Mouse (Mus musculus) kidney, postnatal 36 days (tissue): ENCODE data around the gene Lce1j.
"Not testable (repeated sequence)": the region's sequence is repeated elsewhere in the genome, so short reads cannot be mapped to it uniquely, and the experiment has no call there.

Experiments used
- DNase-seq, 2 experiments: peaks; one replicate each; pipeline ENCODE4 v3.0.0; 2021 to 2022; ENCODE audit warnings: mixed read lengths in 2 of 2

Gene Lce1j

GRCm38 (mm10) chr3:92790414-92790813, at the start of gene Lce1j:
Gene Lce1j, minus strand, starts transcription at chr3:92790514.
- DNase-seq = no peak

DNA sequence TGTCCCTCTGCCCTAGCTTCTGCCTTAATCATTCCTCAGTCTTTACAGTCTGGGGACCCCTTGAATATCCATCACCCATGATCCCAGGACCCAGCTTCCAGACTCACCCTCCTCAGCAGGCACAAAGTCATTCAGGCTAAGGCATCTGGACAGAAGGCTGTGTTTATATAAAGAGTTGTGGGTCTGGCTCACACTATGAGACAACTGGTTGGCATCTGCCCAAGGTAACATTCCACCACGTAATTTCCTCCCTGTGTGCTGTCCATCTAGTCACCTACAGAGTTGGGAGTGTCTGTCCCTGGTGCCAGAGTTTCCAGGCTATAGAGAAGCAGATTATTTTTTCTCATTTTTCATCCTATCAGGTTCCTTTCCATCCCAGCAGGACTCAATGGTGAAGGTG, 36.8 kb upstream of the Lce1j start, which contains the start of gene Kprp:
Gene Kprp, minus strand, starts transcription at position 140 of the 400 bp plus-strand sequence.
- no peak for DNase-seq

DNA sequence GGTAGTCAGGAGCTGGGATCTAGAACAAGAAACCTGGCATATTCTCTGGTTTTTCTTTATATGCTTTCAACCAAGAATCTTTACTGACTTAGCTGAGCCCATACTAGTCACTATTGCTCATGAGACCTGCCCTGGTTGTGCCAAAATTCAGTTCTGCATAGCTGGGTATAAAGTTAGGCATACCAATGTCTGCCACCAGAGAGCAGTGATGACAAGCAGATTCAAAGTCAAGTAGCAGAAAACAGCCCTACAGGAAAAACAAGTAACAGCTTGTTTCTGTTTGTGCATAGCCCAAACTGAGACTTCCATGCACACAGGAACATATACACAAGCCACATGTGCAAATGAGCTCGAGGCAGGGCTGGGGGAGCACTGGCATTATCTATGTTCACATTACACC, 35.5 kb upstream of the Lce1j start:
- no peak for DNase-seq

DNA sequence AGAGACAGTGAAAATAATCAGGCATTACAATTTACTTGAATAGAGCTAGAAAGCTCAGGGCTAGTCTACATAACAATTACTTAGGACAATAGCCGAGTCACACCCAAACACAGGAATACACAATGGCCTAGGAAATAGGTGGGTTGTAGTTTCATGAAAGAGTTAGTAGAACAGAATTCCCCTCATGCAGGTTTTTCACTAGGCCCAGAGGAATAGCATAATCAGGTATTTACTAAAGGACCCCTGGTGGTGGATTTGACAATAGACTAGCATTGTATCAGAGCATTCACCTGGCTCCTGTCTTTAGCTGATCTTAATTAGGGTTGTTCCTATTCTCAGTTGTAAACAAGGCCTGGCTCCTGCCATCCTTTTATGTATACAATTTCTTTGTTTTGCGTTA, 25.7 kb upstream of the Lce1j start:
- not testable (repeated sequence) for DNase-seq

DNA sequence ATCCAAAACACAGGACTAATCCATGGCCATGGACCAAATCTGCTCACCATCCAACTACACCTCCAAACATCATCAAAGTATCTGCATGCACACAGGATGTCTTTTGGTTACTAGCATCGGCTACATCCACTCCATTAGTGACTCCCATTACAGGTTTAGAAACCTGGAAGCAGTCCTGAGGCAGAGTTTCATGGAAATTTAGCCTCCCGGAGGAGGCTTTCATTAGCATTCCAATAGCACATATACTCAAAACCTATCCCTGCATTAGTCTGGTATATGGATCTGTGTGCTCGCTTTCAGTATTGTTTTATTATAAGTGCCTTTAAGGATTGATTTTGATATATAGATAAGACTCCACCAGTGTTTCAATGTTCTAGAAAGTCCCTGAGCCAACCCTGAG, 25.3 kb upstream of the Lce1j start:
- DNase-seq = no peak

- DNase-seq = no peak
These were observed 17.5 kb upstream of the Lce1j start, which contains the start of gene Lce1k for GRCm38 (mm10) chr3:92807791-92808190. Gene Lce1k, minus strand, starts transcription at chr3:92807891.

- DNase-seq = no peak
These were observed 11.5 kb downstream of the Lce1j start, which contains the start of gene Lce1i for GRCm38 (mm10) chr3:92778799-92779198. Gene Lce1i, minus strand, starts transcription at chr3:92778899.

- peak in 1 of 2 experiments; percentile 2 for DNase-seq
These were observed 18.7 kb downstream of the Lce1j start for GRCm38 (mm10) chr3:92771573-92771972.

DNA sequence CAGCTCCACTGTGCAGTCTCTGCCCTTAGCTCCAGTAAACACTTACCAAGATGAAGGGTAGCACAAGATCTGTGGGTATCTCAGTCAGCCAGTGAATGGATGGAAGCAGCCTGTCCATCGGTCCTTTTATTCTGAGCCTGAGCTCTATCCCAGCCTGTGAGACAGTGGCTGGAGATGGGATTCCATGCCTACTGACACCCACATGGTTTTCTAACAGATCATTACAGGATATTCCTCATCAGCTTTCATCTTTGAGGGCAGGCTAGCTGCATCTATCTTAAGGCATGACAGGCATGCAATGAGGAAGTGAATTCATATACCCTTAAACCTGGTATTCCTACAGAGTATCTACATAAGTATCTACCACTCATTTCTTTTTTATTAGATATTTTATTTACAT, 25.3 kb downstream of the Lce1j start, which contains the start of gene Lce1h:
Gene Lce1h, minus strand, starts transcription at position 101 of the 400 bp plus-strand sequence.
- DNase-seq = no peak

DNA sequence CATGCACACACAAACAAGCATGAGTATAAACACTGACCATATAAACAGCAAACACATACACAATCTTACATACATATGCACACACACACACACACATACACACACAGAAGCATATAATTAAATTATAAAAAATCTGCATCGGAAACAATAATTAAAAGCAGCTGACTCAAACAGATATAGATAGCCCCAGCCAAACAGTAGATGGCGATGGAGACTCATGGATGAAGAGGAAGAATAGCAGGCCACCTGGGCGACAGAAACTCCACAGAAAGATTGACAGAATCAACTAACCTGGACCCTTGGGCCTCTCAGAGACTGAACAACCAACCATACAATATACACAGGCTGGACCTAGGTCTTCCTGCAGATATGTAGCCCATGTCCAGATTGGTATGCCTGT, 37.1 kb downstream of the Lce1j start:
- peak in 1 of 2 experiments; percentile 2 for DNase-seq

DNA sequence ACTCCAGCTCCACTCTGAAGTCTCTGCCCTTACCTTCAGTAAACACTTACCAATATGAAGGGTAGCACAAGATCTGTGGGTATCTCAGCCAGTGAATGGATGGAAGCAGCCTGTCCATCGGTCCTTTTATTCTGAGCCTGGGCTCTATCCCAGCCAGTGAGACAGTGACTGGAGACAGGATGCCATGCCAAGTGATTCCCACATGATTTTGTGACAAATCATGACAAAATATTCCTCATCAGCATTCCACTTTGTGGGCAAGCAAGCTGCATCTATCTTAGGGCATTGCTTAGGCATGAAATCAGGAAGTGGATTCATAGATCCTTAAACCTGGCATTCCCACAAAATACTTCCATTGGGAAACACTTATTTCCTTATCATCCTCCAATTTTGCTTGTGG, 38.1 kb downstream of the Lce1j start, which contains the start of gene Lce1g:
Gene Lce1g, minus strand, starts transcription at position 101 of the 400 bp plus-strand sequence.
- DNase-seq = no peak

- DNase-seq = no peak
These were observed 51.3 kb downstream of the Lce1j start, which contains the start of gene Gm38119 for GRCm38 (mm10) chr3:92738996-92739395. Gene Gm38119, minus strand, starts transcription at chr3:92739096.
